Mouse (Mus musculus): ENCODE results near the gene Tnp2.

GRCm38 (mm10) chr16:10783451-10783850, 5.0 kb downstream of the Tnp2 start:
- TF ChIP-seq GATA1 (IDR thresholded peaks at IDR 0.05; ENCODE audit: borderline replicate concordance, low read length), result no peak
- no peak for TF ChIP-seq FLI1 (IDR thresholded peaks at IDR 0.05; ENCODE audit: low read length)
